Mouse (Mus musculus): ENCODE data around the gene Csrnp1.

DNA sequence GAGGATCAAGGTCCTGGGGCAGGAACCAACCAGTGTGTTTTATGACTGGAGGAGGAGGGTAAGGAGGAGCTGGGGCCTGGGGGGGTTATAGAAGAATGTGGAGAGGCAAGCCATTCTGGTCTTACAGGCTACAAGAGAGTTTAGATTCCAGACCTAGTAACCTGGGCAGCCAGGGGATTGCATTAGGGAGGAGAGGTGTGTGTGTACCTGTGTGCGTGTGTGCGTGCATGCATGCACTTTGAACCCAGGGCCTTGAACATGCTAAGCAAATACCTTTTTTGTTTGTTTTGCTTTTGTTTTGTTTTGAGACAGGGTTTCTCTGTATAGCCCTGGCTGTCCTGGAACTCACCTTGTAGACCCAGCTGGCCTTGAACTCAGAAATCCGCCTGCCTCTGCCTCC lies 25.4 kb upstream of the Csrnp1 start:
- TF ChIP-seq CTCF (IDR thresholded peaks at IDR 0.05; ENCODE audit: control insufficient read depth, insufficient read depth, low read length) (no peak), POLR2A (IDR thresholded peaks at IDR 0.05; ENCODE audit: borderline replicate concordance, control insufficient read depth, low read depth, low read length) (no peak)

All from bone marrow, adult 2 months (tissue).